Mouse (Mus musculus) midbrain, embryonic 13.5 days (tissue): ENCODE measurements around the gene Stard8. TPM values are rescaled to one million over a fixed set of nuclear protein-coding genes. Genes with fewer than 3 reads are reported as not detected.

Experiments used
- ATAC-seq: fragments of 200-750 bp; cut with Nextera tagmentation; 2 replicates; pipeline ENCODE4 v1.8.0; 2017; ENCODE audit warnings: mild to moderate bottlenecking, moderate TSS enrichment, moderate library complexity
- H3K27ac ChIP-seq: fragments of 300-500 bp; sonication (generic); 2 replicates; pipeline ENCODE4 v1.5.1; 2015; ENCODE audit warnings: inconsistent platforms, mild to moderate bottlenecking, moderate library complexity
- H3K27me3 ChIP-seq: fragments of 300-500 bp; sonication (generic); 2 replicates; pipeline ENCODE4 v1.6.1; 2015; ENCODE audit warnings: mild to moderate bottlenecking, inconsistent platforms
- H3K36me3 ChIP-seq: fragments of 300-500 bp; sonication (generic); 2 replicates; pipeline ENCODE4 v1.6.1; 2015; ENCODE audit warnings: mild to moderate bottlenecking, inconsistent platforms
- H3K4me1 ChIP-seq: fragments of 300-500 bp; sonication (generic); replicated peaks from 2 replicates; pipeline ENCODE4 v1.6.1; 2015; ENCODE audit warnings: inconsistent platforms
- H3K4me2 ChIP-seq: fragments of 300-500 bp; sonication (generic); replicated peaks from 2 replicates; pipeline ENCODE4 v1.6.1; 2015; ENCODE audit warnings: moderate library complexity, mild to moderate bottlenecking, inconsistent platforms
- H3K4me3 ChIP-seq: fragments of 300-500 bp; sonication (generic); replicated peaks from 2 replicates; pipeline ENCODE4 v1.5.1; 2015; ENCODE audit warnings: mild to moderate bottlenecking, inconsistent platforms
- H3K9ac ChIP-seq: fragments of 300-500 bp; sonication (generic); replicated peaks from 2 replicates; pipeline ENCODE4 v1.6.1; 2015; ENCODE audit warnings: mild to moderate bottlenecking, inconsistent platforms
- H3K9me3 ChIP-seq: fragments of 300-500 bp; sonication (generic); 2 replicates; pipeline ENCODE4 v1.6.1; 2016; ENCODE audit warnings: mild to moderate bottlenecking, inconsistent platforms
- WGBS: fragments of 180-500 bp; shearing (Covaris S2); methylation state at CpG from one replicate; pipeline ENCODE4 v1.1.7; 2015; 5-methylcytosine and 5-hydroxymethylcytosine counted together
- polyA plus RNA-seq: library from polyadenylated mRNA; unstranded; fragments of >200 nt; fragmentation: Nextera tagmentation; extraction: Ambion mirVana; gene quantifications from 2 replicates; pipeline ENCODE4 v1.2.1, GENCODE M21; 2015

Stard8 gene
- polyA plus RNA-seq, 1 experiment from 2014 or later, result 4.4 TPM

DNA sequence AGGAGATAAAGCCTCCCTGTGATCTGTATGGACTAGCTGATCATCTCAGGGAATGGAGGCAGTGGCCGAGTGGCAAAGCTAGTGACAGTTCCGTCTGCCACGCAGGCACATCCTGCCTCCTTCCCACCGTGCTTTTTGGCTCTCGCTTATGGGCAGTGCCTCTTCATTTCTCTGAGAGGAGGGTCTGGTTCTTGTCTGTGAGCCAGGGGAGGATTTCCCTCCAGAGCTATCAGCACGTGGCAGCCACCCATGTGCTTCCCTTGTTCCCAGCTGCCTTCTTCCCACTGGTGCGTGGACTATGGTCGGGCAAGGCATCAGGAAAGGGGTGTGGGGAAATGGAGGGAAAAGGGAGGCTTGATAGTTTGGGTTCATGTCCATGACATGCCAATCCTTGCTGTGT, 13.9 kb downstream of the Stard8 start:
- Histone ChIP-seq H3K4me2 (no peak overlapping the region), H3K4me3 (no peak overlapping the region), H3K4me1 (no peaks in the 10 kb centered on the region), H3K9ac (no peak overlapping the region), H3K27ac (no peak overlapping the region), H3K9me3 (no peaks in the 10 kb centered on the region), H3K27me3 (peaks cover 40% of the 10 kb centered on the region), H3K36me3 (no peaks in the 10 kb centered on the region)
- 72% methylated on average over 8 of the region's 8 CpGs for WGBS
- no peak for ATAC-seq

DNA sequence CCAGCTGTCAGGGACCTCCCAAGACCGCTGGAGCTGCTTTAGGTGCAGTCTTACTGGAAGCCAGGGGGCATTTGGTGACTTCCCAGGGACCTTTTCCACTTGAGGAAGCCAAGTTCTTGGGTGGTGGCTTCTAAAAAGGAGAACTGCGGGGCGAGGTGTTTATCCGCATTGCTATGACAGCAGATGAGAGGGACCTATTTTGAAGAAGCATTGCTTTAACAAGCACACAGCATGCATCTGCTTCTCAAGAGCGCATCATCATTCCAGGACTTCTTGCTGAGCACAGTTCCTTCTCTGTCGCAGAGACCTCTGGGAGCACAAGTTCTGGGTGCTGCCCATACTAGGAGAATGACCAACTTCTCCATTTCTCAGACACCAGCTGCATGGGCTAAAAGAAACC, 14.8 kb downstream of the Stard8 start:
- ATAC-seq, result no peak
- WGBS, result 85% methylated on average over 6 of the region's 6 CpGs
- Histone ChIP-seq H3K27ac (no peak overlapping the region), H3K4me2 (no peak overlapping the region), H3K27me3 (peaks cover 46% of the 10 kb centered on the region), H3K9ac (no peak overlapping the region), H3K9me3 (no peaks in the 10 kb centered on the region), H3K4me3 (no peak overlapping the region), H3K36me3 (no peaks in the 10 kb centered on the region), H3K4me1 (no peaks in the 10 kb centered on the region)

DNA sequence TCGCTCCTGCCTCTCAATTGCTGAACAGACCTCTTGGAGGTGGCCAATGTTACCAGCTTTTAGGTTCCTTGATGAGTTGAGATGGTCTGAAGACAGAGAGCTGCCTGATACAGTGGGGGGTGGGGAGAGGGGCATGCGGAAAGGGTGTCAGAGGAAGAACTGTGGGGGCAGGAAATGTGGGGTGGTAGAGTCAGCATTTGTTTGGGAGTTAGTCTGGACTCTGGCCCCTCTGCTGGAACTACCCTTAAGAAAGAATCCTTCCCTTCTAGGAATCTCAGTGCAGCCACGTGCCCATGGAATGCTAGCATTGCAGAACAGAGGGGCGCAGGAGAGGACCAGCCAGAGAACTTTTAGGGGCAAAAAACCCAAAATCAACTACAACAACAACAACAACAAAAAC, 16.3 kb downstream of the Stard8 start:
- 85% methylated on average over 4 of the region's 4 CpGs for WGBS

DNA sequence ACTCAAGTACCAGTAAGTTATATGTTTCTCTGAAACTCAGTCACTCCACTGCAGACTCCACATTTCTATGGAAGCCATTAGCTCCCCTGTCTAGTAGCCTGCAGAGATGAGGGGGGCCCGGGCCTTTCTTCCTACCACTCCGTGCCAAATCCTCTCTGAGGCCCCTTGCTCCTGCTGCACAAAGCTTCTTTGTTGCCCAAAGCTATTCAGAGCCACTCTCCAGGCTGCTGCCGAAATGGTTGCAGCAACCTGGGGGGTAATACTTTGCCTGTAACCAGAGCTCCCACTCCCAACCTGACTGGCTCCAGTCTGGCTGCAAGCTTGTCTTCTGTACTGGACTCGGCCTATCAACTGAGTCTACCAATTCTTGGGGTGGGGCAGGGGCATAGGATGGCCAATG, 17.2 kb downstream of the Stard8 start:
- Histone ChIP-seq H3K9me3 (no peaks in the 10 kb centered on the region), H3K27me3 (peaks cover 55% of the 10 kb centered on the region), H3K4me3 (no peak overlapping the region)

More for the DNA sequence above, 16.3 kb downstream of the Stard8 start:
- H3K9me3 ChIP-seq, result no peaks in the 10 kb centered on the region
- no peak overlapping the region for H3K9ac ChIP-seq
- no peaks in the 10 kb centered on the region for H3K36me3 ChIP-seq
- no peak overlapping the region for H3K4me2 ChIP-seq
- H3K27me3 ChIP-seq, result peaks cover 48% of the 10 kb centered on the region
- H3K4me1 ChIP-seq, result no peaks in the 10 kb centered on the region
- H3K27ac ChIP-seq, result no peak overlapping the region
- no peak for ATAC-seq
- no peak overlapping the region for H3K4me3 ChIP-seq

DNA sequence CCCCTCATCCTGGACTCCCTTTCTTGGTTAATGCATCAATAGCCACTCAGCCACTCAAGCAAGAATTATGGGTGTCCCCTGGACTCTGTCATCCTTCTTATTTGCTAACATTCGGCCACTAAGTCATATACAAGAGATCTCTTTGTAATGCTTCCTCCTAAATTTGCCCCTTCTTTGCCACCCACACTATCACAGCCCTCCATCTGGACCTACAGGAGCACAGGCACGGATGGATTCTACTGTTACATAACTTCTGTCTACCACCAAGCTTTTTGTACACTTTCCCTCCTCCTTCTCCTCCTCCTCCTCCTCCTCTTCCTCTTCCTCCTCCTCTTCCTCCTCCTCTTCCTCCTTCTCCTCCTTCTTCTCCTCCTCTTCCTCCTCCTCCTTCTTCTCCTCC, 18.5 kb downstream of the Stard8 start:
- Histone ChIP-seq H3K27ac (no peak overlapping the region), H3K36me3 (no peaks in the 10 kb centered on the region), H3K4me3 (no peak overlapping the region), H3K9ac (no peak overlapping the region), H3K9me3 (no peaks in the 10 kb centered on the region), H3K27me3 (peaks cover 61% of the 10 kb centered on the region), H3K4me2 (no peak overlapping the region), H3K4me1 (no peaks in the 10 kb centered on the region)
- 77% methylated on average over 2 of the region's 2 CpGs for WGBS
- ATAC-seq, result no peak

More for the DNA sequence above, 17.2 kb downstream of the Stard8 start:
- no peaks in the 10 kb centered on the region for H3K36me3 ChIP-seq
- no peak overlapping the region for H3K9ac ChIP-seq
- ATAC-seq, result peak; percentile 88
- H3K27ac ChIP-seq, result no peak overlapping the region
- no peak overlapping the region for H3K4me2 ChIP-seq
- H3K4me1 ChIP-seq, result no peaks in the 10 kb centered on the region
- 33% methylated on average over 4 of the region's 4 CpGs for WGBS

DNA sequence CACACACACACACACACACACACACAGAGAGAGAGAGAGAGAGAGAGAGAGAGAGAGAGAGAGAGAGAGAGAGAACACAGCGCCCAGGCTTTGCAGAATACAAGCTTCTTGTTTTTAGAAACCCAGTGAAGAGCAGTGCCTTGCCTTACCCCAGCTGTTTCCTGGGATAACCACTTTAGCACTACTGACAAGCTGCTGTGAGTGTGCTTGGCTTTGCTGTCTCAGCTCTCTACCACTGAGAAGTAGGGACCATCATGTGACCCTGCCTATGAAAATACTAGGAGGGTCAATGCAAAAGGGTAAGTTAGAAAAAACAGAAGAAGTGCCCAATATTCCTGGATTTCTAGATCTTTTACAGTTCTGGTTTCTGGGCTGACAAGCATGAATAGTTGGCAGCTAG, 20.9 kb downstream of the Stard8 start:
- 57% methylated on average over 1 of the region's 1 CpGs for WGBS
- H3K9ac ChIP-seq, result no peak overlapping the region
- H3K4me2 ChIP-seq, result no peak overlapping the region
- peaks cover 66% of the 10 kb centered on the region for H3K27me3 ChIP-seq
- H3K9me3 ChIP-seq, result no peaks in the 10 kb centered on the region
- H3K27ac ChIP-seq, result no peak overlapping the region
- ATAC-seq, result no peak
- H3K4me1 ChIP-seq, result no peaks in the 10 kb centered on the region
- no peaks in the 10 kb centered on the region for H3K36me3 ChIP-seq
- H3K4me3 ChIP-seq, result no peak overlapping the region

DNA sequence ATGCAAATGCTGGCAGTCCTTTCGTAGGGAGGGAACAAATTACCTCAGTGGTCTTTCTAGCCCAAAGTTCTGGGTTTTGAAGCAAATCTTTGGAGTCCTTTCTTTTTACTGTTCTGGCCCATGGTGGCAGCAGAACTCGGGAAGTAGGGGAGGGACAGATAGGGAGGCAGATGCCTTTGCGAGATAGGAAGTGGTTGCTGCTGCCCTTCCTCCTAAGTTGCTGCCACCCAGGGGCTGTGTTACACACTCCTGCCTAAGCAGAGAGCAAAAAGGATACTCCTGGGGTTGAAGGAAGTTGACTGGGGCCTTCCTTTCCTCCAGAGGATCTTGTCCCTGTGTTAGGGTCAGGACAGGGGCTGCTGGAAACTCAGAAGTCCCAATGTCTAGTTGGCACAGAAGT, 32.4 kb downstream of the Stard8 start:
- H3K9me3 ChIP-seq, result no peaks in the 10 kb centered on the region
- no peaks in the 10 kb centered on the region for H3K4me1 ChIP-seq
- 62% methylated on average over 3 of the region's 3 CpGs for WGBS
- no peak for ATAC-seq
- H3K27me3 ChIP-seq, result peaks cover 4% of the 10 kb centered on the region; the same call in 1 of the 2 replicates
- H3K27ac ChIP-seq, result no peak overlapping the region
- H3K4me3 ChIP-seq, result no peak overlapping the region
- H3K9ac ChIP-seq, result no peak overlapping the region
- H3K4me2 ChIP-seq, result no peak overlapping the region
- H3K36me3 ChIP-seq, result no peaks in the 10 kb centered on the region

DNA sequence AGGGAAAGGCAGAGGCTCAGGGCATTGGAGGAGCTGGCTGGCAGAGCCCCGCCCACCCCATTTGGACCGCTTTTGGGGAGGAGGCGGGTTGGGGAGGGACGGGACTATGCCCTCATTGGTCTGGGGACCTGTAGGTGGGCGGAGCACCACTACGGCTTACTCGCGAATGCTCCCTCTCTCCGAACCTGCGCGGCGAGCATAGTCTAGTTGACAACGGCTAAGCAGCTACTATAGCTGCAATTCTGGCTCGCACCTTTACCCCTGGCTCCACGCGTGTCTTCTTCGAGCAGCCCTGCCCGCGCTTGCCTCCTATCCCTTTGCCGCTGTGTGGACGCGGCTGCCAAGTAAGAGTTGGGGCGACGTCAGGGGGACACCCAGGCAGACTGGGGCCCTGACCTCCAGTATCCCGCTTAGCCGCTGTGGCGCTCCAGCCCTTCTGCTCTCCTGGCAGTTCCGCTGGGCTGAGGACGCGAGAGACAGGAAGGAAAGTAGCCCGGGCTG, 39.5 kb downstream of the Stard8 start:
- H3K36me3 ChIP-seq, result no peaks in the 10 kb centered on the region
- peak; percentile 97 for ATAC-seq
- H3K27ac ChIP-seq, result no peak overlapping the region
- WGBS, result 30% methylated on average over 31 of the region's 31 CpGs
- peak overlapping the region; percentile 45 for H3K4me3 ChIP-seq
- no peaks in the 10 kb centered on the region for H3K9me3 ChIP-seq
- peak overlapping the region; percentile 78 for H3K4me2 ChIP-seq
- peaks cover 59% of the 10 kb centered on the region for H3K27me3 ChIP-seq
- H3K9ac ChIP-seq, result peak overlapping the region; percentile 39; the same call in 1 of the 2 replicates
- H3K4me1 ChIP-seq, result 0 out of 2 replicates have a peak, but pooled peaks cover 2% of the 10 kb centered on the region

DNA sequence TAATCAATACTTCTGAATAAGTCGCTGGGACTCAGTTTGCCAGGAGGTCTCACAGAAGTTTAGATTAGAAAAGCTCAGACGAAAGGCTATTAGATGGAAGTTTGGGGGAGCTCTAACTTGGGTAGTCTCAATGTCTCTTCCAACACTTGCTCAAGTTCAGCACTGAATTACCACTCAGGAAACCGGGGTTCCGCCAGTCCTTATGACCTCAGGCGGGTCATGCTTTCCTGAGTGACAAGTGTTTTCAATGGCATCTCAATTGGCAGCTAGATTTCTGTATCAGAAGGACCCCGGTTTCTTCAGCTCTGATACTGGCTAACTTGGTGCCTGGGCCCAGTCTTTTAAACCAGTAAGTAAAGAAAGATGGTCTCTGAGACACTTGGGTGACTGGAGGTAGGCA, 40.2 kb downstream of the Stard8 start:
- Histone ChIP-seq H3K9me3 (no peaks in the 10 kb centered on the region), H3K4me1 (0 out of 2 replicates have a peak, but pooled peaks cover 2% of the 10 kb centered on the region), H3K4me2 (peak overlapping the region; percentile 78), H3K9ac (no peak overlapping the region), H3K4me3 (peak overlapping the region; percentile 45), H3K27ac (no peak overlapping the region), H3K36me3 (no peaks in the 10 kb centered on the region), H3K27me3 (peaks cover 59% of the 10 kb centered on the region)
- ATAC-seq, result no peak
- 48% methylated on average over 6 of the region's 6 CpGs for WGBS

DNA sequence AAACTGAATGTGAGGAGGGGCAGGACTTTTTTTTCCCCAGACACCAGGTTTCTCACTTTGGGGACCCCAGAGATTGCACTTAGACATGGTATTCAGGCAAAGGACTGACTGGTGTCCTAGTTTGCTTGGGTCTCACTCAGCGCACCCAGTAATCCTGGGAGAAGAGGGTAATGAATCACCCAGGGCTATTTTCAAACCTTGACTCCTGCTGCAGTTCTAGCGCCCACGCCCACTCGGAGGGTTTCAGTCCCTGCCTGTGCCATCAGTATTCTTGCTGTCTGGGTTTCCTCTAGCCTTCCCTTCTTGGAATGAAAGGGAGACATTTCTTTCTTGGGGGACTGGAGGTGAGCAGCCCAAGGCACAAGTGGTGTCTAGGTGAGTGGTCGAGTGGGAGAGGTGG, 40.7 kb downstream of the Stard8 start:
- H3K9me3 ChIP-seq, result no peaks in the 10 kb centered on the region
- H3K36me3 ChIP-seq, result no peaks in the 10 kb centered on the region
- 0 out of 2 replicates have a peak, but pooled peaks cover 2% of the 10 kb centered on the region for H3K4me1 ChIP-seq
- H3K27ac ChIP-seq, result no peak overlapping the region
- WGBS, result 91% methylated on average over 5 of the region's 5 CpGs
- H3K4me3 ChIP-seq, result no peak overlapping the region
- no peak overlapping the region for H3K9ac ChIP-seq
- peak overlapping the region; percentile 78; the same call in 1 of the 2 replicates for H3K4me2 ChIP-seq
- no peak for ATAC-seq
- H3K27me3 ChIP-seq, result peaks cover 59% of the 10 kb centered on the region

DNA sequence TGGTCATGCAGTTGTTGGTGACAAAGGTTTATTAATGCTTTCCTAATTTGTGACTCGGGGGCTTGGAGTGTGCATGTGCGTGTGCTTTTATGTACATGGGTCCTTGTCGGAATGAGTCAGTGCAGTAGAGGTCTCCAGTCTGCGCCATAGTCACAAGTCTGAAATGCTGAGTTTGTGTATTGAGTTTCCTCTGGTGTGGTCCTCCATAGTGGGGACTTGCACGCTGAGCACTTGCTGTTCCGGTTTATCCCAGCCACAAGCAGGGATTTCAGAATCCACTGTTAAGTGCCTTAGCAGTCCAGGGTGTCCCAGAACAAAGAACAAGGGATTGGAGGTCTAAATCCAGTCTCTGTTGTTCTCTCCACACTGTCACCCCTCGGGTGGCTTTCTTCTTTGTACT, 42.3 kb downstream of the Stard8 start:
- Histone ChIP-seq H3K27ac (no peak overlapping the region), H3K9me3 (no peaks in the 10 kb centered on the region), H3K4me1 (0 out of 2 replicates have a peak, but pooled peaks cover 2% of the 10 kb centered on the region), H3K4me3 (no peak overlapping the region), H3K36me3 (no peaks in the 10 kb centered on the region), H3K9ac (no peak overlapping the region), H3K27me3 (peaks cover 68% of the 10 kb centered on the region), H3K4me2 (no peak overlapping the region)
- 46% methylated on average over 7 of the region's 7 CpGs for WGBS
- ATAC-seq, result no peak

DNA sequence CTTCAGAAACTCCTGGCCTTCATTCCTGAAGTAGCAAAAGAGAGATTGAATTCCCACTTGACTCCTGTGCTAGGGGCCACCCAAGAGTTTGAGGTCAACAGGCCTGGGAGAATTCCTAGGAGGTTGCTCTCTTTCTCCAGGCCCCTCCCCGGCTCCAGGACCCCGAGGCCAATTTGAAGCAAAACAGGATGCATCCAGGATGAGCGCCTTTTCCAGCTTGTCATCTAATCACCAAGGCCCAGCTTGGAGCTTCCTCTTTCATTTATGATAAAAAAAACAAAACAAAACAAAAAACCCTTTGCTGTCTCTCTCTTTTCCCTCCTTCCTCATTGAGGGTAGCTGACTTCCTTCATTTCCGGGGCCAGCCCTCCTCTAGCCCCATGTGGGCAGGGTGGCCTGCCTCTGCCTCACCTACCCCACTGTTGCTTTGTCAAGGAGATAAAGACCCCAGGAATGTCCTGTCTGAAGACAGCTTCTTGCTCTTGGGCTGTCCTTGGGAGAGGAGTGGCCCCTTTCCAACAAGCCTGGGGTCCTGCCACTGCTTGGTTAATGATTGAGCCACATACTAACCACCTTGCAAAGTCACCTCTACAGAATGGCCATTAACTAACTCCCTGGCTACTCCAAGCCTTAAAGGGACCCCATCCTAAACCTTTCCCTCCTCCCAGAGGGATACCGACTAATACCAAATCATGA, 43.5 kb downstream of the Stard8 start:
- WGBS, result 66% methylated on average over 5 of the region's 5 CpGs

More for the DNA sequence above, 43.5 kb downstream of the Stard8 start:
- ATAC-seq, result no peak
- Histone ChIP-seq H3K9ac (no peak overlapping the region), H3K27ac (no peak overlapping the region), H3K4me3 (no peak overlapping the region), H3K9me3 (no peaks in the 10 kb centered on the region), H3K36me3 (no peaks in the 10 kb centered on the region), H3K27me3 (peaks cover 63% of the 10 kb centered on the region), H3K4me1 (0 out of 2 replicates have a peak, but pooled peaks cover 2% of the 10 kb centered on the region), H3K4me2 (no peak overlapping the region)
